Mouse (Mus musculus) liver, postnatal 0 days (tissue): ENCODE data around the gene Gatb.

Experiments used
- CTCF ChIP-seq: sonication (generic); IDR thresholded peaks from 2 replicates; pipeline ENCODE4 v1.5.1; 2016; ENCODE audit warnings: antibody characterized with exemption, low read depth
- EP300 ChIP-seq: IDR thresholded peaks from 2 replicates; pipeline ENCODE4 v1.6.1; 2016; ENCODE audit warnings: antibody characterized with exemption, low read depth, mild to moderate bottlenecking

DNA sequence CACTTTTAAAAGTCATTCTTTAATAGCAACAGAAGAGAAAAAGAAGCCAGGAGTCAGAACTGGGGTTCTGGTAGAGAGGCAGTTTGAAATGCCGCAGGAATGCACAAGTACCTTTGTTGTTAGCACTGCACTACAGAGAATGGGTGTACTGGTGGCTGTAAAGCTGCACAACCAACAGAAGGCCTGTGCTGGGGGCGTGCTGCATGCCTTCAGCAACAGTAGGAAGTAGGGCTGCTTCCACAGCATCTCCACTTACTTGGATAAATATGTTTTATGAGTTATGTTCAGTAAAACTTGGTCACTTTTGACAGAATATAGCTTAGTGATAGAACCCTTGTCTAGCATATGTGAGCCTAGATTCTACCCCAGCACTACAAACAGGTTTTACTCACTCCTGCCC, 33.8 kb downstream of the Gatb start:
- TF ChIP-seq EP300: no peak
- TF ChIP-seq CTCF: no peak
